Comparison of ENCODE assay signal across 8 mouse cellular contexts in the genomic region with DNA sequence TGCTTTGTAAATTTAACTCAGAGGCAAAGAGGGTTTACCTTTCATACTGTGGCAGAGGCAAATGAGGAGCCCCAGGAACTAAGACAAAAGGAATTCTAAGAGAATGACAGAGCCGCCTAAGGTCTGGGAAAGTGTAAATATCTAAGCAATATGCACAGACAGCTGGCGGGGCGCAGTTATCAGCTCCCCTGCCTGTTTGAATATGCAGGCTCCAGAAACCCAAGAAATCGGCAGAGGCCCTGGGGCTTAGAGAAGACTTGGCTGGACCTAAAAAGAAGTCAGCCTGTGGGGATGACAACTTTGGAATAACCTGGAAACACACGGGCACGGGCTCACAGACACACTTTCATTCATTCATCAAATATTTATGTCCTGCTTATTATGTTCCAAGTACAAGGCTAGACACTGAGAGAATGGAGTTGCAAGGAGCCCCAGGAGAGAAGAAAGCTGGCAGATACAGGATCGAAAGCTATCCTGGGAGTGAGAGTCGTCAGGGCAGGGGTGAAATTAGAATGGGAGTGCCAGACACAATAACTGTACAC.
DNase-seq lines count a peak whose midpoint lies in the region; ATAC-seq lines count a peak whose summit lies in the region.

No protein-coding gene starts in this region.

- H3K4me1 ChIP-seq in kidney, embryonic 14.5 days (ENCODE audit: control insufficient read depth, insufficient read depth, low read length), result peaks cover 31% of the 10 kb centered on the region
- H3K4me1 ChIP-seq in embryonic facial prominence, embryonic 13.5 days, result peaks cover 44% of the 10 kb centered on the region
- H3K4me1 ChIP-seq in intestine, embryonic 15.5 days (replicated peaks), result peaks cover 15% of the 10 kb centered on the region
- H3K4me1 ChIP-seq in midbrain, embryonic 16.5 days (ENCODE audit: control insufficient read depth, insufficient read depth, low read length), result peaks cover 35% of the 10 kb centered on the region

- intact Hi-C loops in left cerebral cortex, postnatal 25 days (cut with DNase I), result no loop called here

- no peak for ATAC-seq in kidney, embryonic 14.5 days (ENCODE audit: low FRiP score, low TSS enrichment)
- no peak for ATAC-seq in embryonic facial prominence, embryonic 13.5 days (ENCODE audit: insufficient number of reproducible peaks, insufficient read depth, low FRiP score, low TSS enrichment, low read depth)
- ATAC-seq in intestine, embryonic 15.5 days, result no peak
- ATAC-seq in midbrain, embryonic 16.5 days, result peak; percentile 49

- H3K27me3 ChIP-seq in kidney, embryonic 14.5 days (ENCODE audit: control insufficient read depth, insufficient read depth, low read length), result peaks cover 3% of the 10 kb centered on the region; the same call in 1 of the 2 replicates
- 0 out of 2 replicates have a peak, but pooled peaks cover 5% of the 10 kb centered on the region for H3K27me3 ChIP-seq in embryonic facial prominence, embryonic 13.5 days
- no peaks in the 10 kb centered on the region for H3K27me3 ChIP-seq in intestine, embryonic 15.5 days (replicated peaks)
- no peaks in the 10 kb centered on the region for H3K27me3 ChIP-seq in midbrain, embryonic 16.5 days (ENCODE audit: control insufficient read depth, insufficient read depth, low read depth, low read length)

- DNase-seq in kidney, adult 18-20 months, result no peak
- DNase-seq in left cerebral cortex, postnatal 25 days (ENCODE audit: low spot score in 2 of 2), result no peak
- no peak for DNase-seq in thymus, postnatal 14 days
- DNase-seq in kidney, adult 8-10 months, result no peak

- no peaks in the 10 kb centered on the region for H3K9me3 ChIP-seq in kidney, embryonic 14.5 days (ENCODE audit: control insufficient read depth, low read length)
- H3K9me3 ChIP-seq in embryonic facial prominence, embryonic 13.5 days, result no peaks in the 10 kb centered on the region
- no peaks in the 10 kb centered on the region for H3K9me3 ChIP-seq in intestine, embryonic 15.5 days
- no peaks in the 10 kb centered on the region for H3K9me3 ChIP-seq in midbrain, embryonic 16.5 days (replicated peaks; ENCODE audit: control insufficient read depth, low read length, poor library complexity, severe bottlenecking)

- peak overlapping the region; percentile 47 for H3K4me2 ChIP-seq in kidney, embryonic 14.5 days (replicated peaks; ENCODE audit: low read depth, low read length)
- peak overlapping the region; percentile 60 for H3K4me2 ChIP-seq in embryonic facial prominence, embryonic 13.5 days
- H3K4me2 ChIP-seq in intestine, embryonic 15.5 days (replicated peaks), result peak overlapping the region; percentile 71
- peak overlapping the region; percentile 51; the same call in 1 of the 2 replicates for H3K4me2 ChIP-seq in midbrain, embryonic 16.5 days (ENCODE audit: low read length)

- H3K27ac ChIP-seq in kidney, embryonic 14.5 days (ENCODE audit: low read depth, low read length), result no peak overlapping the region; the same call in 1 of the 2 replicates
- H3K27ac ChIP-seq in embryonic facial prominence, embryonic 13.5 days, result peak overlapping the region; percentile 66
- H3K27ac ChIP-seq in intestine, embryonic 15.5 days, result no peak overlapping the region
- peak overlapping the region; percentile 62 for H3K27ac ChIP-seq in midbrain, embryonic 16.5 days (ENCODE audit: low read length)

- H3K36me3 ChIP-seq in kidney, embryonic 14.5 days (ENCODE audit: control insufficient read depth, insufficient read depth, low read length), result no peaks in the 10 kb centered on the region
- no peaks in the 10 kb centered on the region for H3K36me3 ChIP-seq in embryonic facial prominence, embryonic 13.5 days
- no peaks in the 10 kb centered on the region for H3K36me3 ChIP-seq in intestine, embryonic 15.5 days
- no peaks in the 10 kb centered on the region for H3K36me3 ChIP-seq in midbrain, embryonic 16.5 days (ENCODE audit: control insufficient read depth, insufficient read depth, low read length)

- 11% methylated on average over 8 of the region's 8 CpGs for WGBS in kidney, embryonic 14.5 days
- 9% methylated on average over 8 of the region's 8 CpGs for WGBS in embryonic facial prominence, embryonic 13.5 days
- WGBS in intestine, embryonic 15.5 days, result 6% methylated on average over 8 of the region's 8 CpGs
- 4% methylated on average over 8 of the region's 8 CpGs for WGBS in midbrain, embryonic 16.5 days

- peak overlapping the region; percentile 20; the same call in 1 of the 2 replicates for H3K4me3 ChIP-seq in kidney, embryonic 14.5 days (ENCODE audit: low read length)
- H3K4me3 ChIP-seq in embryonic facial prominence, embryonic 13.5 days, result peak overlapping the region; percentile 37
- peak overlapping the region; percentile 22; the same call in 1 of the 2 replicates for H3K4me3 ChIP-seq in intestine, embryonic 15.5 days (replicated peaks)
- H3K4me3 ChIP-seq in midbrain, embryonic 16.5 days (ENCODE audit: low read depth, low read length), result peak overlapping the region; percentile 13; the same call in 1 of the 2 replicates

- no peak overlapping the region for H3K9ac ChIP-seq in kidney, embryonic 14.5 days (ENCODE audit: low read depth, low read length)
- H3K9ac ChIP-seq in embryonic facial prominence, embryonic 13.5 days, result no peak overlapping the region
- 0 out of 2 replicates have a peak overlapping the region, but pooled peaks have one; percentile 11 for H3K9ac ChIP-seq in intestine, embryonic 15.5 days
- H3K9ac ChIP-seq in midbrain, embryonic 16.5 days (ENCODE audit: low read depth, low read length), result no peak overlapping the region

Comparison
In these comparisons a context has a peak if more than half of its experiments do, and no peak if none do; other contexts are left out.
1. H3K27ac ChIP-seq: peak in embryonic facial prominence, embryonic 13.5 days (single experiment) and midbrain, embryonic 16.5 days (single experiment); none in kidney, embryonic 14.5 days (single experiment) and intestine, embryonic 15.5 days (single experiment).
2. Peak in every context shown above with its lines, with median percentiles within 50 percentile points of each other: H3K4me2 ChIP-seq and H3K4me3 ChIP-seq.